Mouse (Mus musculus) kidney, embryonic 14.5 days (tissue): ENCODE measurements around the gene Prr23a1. TPM values are rescaled to one million over a fixed set of nuclear protein-coding genes. Genes with fewer than 3 reads are reported as not detected.
"Not testable (repeated sequence)": the region's sequence is repeated elsewhere in the genome, so short reads cannot be mapped to it uniquely, and the experiment has no call there.

Experiments
- ATAC-seq: fragments of 200-750 bp; cut with Nextera tagmentation; 2 replicates; pipeline ENCODE4 v1.8.0; 2017; ENCODE audit warnings: moderate number of reproducible peaks, mild to moderate bottlenecking, moderate TSS enrichment, moderate library complexity; ENCODE audit not compliant: low FRiP score, low TSS enrichment
- H3K27ac ChIP-seq: fragments of 300-500 bp; sonication (generic); 2 replicates; pipeline ENCODE4 v1.5.1; 2014; ENCODE audit warnings: low read depth, mild to moderate bottlenecking, low read length, moderate library complexity, mixed read lengths
- H3K27me3 ChIP-seq: fragments of 300-500 bp; sonication (generic); 2 replicates; pipeline ENCODE4 v1.6.1; 2014; ENCODE audit warnings: mild to moderate bottlenecking, low read length; ENCODE audit not compliant: control insufficient read depth, insufficient read depth
- H3K36me3 ChIP-seq: fragments of 300-500 bp; sonication (generic); 2 replicates; pipeline ENCODE4 v1.6.1; 2014; ENCODE audit warnings: low read length, mixed read lengths; ENCODE audit not compliant: control insufficient read depth, insufficient read depth
- H3K4me1 ChIP-seq: fragments of 300-500 bp; sonication (generic); 2 replicates; pipeline ENCODE4 v1.6.1; 2014; ENCODE audit warnings: low read length, mixed read lengths; ENCODE audit not compliant: control insufficient read depth, insufficient read depth
- H3K4me2 ChIP-seq: fragments of 300-500 bp; sonication (generic); replicated peaks from 2 replicates; pipeline ENCODE4 v1.6.1; 2014; ENCODE audit warnings: low read depth, mild to moderate bottlenecking, low read length
- H3K4me3 ChIP-seq: fragments of 300-500 bp; sonication (generic); 2 replicates; pipeline ENCODE4 v1.5.1; 2014; ENCODE audit warnings: mild to moderate bottlenecking, low read length
- H3K9ac ChIP-seq: fragments of 300-500 bp; sonication (generic); 2 replicates; pipeline ENCODE4 v1.6.1; 2014; ENCODE audit warnings: low read depth, mild to moderate bottlenecking, low read length, moderate library complexity
- H3K9me3 ChIP-seq: fragments of 300-500 bp; sonication (generic); 2 replicates; pipeline ENCODE4 v1.6.1; 2016; ENCODE audit warnings: low read length; ENCODE audit not compliant: control insufficient read depth
- WGBS: fragments of 180-500 bp; shearing (Covaris S2); extraction: QIAGEN DNeasy Blood & Tissue Kit; methylation state at CpG from one replicate; pipeline ENCODE4 v1.1.7; 2014; 5-methylcytosine and 5-hydroxymethylcytosine counted together
- polyA plus RNA-seq: library from polyadenylated mRNA; unstranded; fragments of >200 nt; fragmentation: Nextera tagmentation; extraction: Ambion mirVana; gene quantifications from 2 replicates; pipeline ENCODE4 v1.2.1, GENCODE M21; 2014

Gene Prr23a1
- polyA plus RNA-seq, result not detected in 2 replicates

DNA sequence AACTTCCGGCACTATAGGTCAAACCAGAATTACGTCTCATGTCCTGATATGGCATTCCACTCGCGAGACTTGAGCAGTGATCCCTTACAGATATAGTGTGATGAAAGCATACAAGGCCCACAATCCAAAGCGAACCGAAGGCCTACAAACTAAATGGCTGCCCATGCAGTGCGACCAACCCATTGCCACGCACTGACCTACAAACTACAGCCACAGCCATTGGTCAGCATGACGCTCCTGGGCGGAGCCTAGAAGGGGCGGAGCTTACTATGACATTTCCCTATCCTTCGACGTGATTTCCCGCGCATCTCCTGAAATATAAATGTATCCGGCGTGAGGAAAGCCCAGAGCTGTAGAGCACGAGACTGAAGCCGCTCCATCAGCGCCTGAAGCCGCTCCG is at the start of gene Prr23a1:
Gene Prr23a1 (plus strand): TSS at position 387 of the 400 bp plus-strand sequence.
- ATAC-seq, result no peak
- Histone ChIP-seq H3K4me1 (no peaks in the 10 kb centered on the region), H3K9ac (no peak within 1 kb of the TSS), H3K27ac (no peak within 1 kb of the TSS), H3K9me3 (0 out of 2 replicates have a peak, but pooled peaks cover 2% of the 10 kb centered on the region), H3K4me2 (no peak within 1 kb of the TSS), H3K27me3 (no peaks in the 10 kb centered on the region), H3K4me3 (no peak within 1 kb of the TSS), H3K36me3 (no peaks in the 10 kb centered on the region)
- 62% methylated on average over 22 of the region's 22 CpGs for WGBS

GRCm38 (mm10) chr9:98799021-98799420 is 43.3 kb upstream of the Prr23a1 start:
- no peaks in the 10 kb centered on the region for H3K4me1 ChIP-seq
- 79% methylated on average over 1 of the region's 1 CpGs for WGBS
- no peak overlapping the region for H3K27ac ChIP-seq
- H3K4me3 ChIP-seq, result no peak overlapping the region
- no peaks in the 10 kb centered on the region for H3K9me3 ChIP-seq
- no peaks in the 10 kb centered on the region for H3K27me3 ChIP-seq
- H3K4me2 ChIP-seq, result no peak overlapping the region
- no peaks in the 10 kb centered on the region for H3K36me3 ChIP-seq
- no peak overlapping the region for H3K9ac ChIP-seq
- no peak for ATAC-seq

DNA sequence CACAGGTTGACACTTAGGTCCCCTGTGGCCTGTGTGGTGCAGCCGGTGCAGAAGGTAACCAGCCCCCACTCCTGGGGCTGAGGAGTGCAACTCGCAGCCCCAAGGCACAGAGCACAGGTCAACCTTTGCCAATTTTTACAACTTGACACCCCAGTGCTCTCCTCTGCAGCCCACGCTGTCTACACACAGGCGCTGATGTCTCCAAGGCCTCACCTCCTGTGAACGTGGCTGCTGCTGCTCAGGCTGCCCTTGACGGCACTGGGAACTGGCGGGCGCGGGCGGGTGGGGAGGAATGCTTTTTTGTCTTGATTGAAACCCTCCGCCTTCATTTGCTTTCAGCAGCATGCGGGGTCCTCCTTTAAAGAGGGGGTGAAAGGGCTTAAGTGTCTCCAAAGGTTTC is 38.3 kb upstream of the Prr23a1 start:
- no peak for ATAC-seq
- Histone ChIP-seq H3K4me2 (no peak overlapping the region), H3K9ac (no peak overlapping the region), H3K4me1 (no peaks in the 10 kb centered on the region), H3K36me3 (no peaks in the 10 kb centered on the region), H3K27me3 (no peaks in the 10 kb centered on the region), H3K27ac (no peak overlapping the region), H3K4me3 (no peak overlapping the region), H3K9me3 (no peaks in the 10 kb centered on the region)
- WGBS, result 45% methylated on average over 12 of the region's 12 CpGs

DNA sequence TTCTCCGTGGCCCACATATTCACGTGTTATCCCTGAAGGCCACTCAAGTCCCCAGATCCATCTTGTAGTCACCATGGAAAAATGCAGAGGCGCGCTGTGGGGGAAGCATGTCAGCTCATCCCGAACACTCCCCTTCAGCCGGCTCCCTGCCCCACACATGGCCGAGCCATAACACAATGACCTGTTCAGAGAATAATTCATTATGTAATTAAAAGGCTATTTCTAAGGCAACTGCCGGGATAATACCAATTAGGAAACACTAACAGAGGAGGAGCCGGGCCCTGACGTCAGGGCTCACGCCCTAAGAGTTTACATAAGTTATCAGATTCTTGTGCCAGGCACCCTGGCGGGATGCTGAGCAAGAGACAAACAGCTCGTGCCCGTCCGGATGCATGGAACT is 36.8 kb upstream of the Prr23a1 start:
- Histone ChIP-seq H3K9me3 (no peaks in the 10 kb centered on the region), H3K36me3 (no peaks in the 10 kb centered on the region), H3K9ac (no peak overlapping the region), H3K4me1 (no peaks in the 10 kb centered on the region), H3K4me3 (no peak overlapping the region), H3K4me2 (no peak overlapping the region), H3K27me3 (no peaks in the 10 kb centered on the region), H3K27ac (no peak overlapping the region)
- no peak for ATAC-seq
- WGBS, result 71% methylated on average over 15 of the region's 15 CpGs

GRCm38 (mm10) chr9:98805934-98806333 is 36.4 kb upstream of the Prr23a1 start:
- no peak overlapping the region for H3K4me3 ChIP-seq
- H3K36me3 ChIP-seq, result no peaks in the 10 kb centered on the region
- H3K9ac ChIP-seq, result no peak overlapping the region
- H3K9me3 ChIP-seq, result no peaks in the 10 kb centered on the region
- ATAC-seq, result no peak
- H3K27me3 ChIP-seq, result no peaks in the 10 kb centered on the region
- no peak overlapping the region for H3K27ac ChIP-seq
- WGBS, result 81% methylated on average over 3 of the region's 3 CpGs
- H3K4me1 ChIP-seq, result no peaks in the 10 kb centered on the region
- H3K4me2 ChIP-seq, result no peak overlapping the region

GRCm38 (mm10) chr9:98807631-98808030 is 34.7 kb upstream of the Prr23a1 start:
- H3K9ac ChIP-seq, result no peak overlapping the region
- H3K36me3 ChIP-seq, result no peaks in the 10 kb centered on the region
- H3K27me3 ChIP-seq, result no peaks in the 10 kb centered on the region
- no peaks in the 10 kb centered on the region for H3K4me1 ChIP-seq
- H3K9me3 ChIP-seq, result no peaks in the 10 kb centered on the region
- H3K4me2 ChIP-seq, result no peak overlapping the region
- H3K4me3 ChIP-seq, result no peak overlapping the region
- no peak overlapping the region for H3K27ac ChIP-seq
- 84% methylated on average over 8 of the region's 8 CpGs for whole genome bisulfite sequencing
- ATAC-seq, result no peak

DNA sequence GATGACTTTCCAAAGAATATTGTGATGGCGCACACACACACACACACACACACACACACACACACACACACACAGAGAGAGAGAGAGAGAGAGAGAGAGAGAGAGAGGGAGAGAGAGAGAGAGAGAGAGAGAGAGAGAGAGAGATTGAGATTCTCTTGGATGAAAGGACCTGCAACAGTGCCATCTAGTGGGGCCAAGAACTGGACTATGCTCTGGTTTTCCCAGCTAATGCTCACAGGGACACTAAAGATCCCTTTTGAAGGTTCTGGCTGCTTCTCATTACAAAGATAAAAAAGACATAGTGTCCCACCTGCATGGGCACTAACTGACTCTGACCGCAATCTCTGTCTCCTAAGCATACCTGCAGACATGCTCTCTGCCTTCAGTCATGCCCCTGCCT is 32.8 kb upstream of the Prr23a1 start:
- ATAC-seq, result not testable (repeated sequence)

DNA sequence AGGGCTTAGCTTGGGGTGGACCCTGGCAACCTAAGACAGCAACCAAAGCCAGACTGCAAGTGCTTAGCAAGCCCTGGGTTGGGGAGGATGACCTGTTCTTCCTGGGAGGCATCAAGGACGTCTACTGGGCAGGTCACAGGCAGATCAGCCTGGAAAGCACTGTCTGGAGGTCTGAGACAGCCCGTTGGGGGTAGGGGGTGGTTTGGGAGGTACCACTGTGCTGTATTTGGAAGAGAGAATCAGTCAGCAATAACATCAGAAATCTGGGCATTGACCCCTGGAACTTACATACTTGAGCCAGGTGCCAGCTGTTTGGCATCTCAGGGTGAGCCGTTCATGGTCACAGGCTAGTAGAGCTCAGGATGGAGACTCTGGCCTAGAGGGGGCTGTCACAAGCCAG is 26.2 kb upstream of the Prr23a1 start:
- Histone ChIP-seq H3K27me3 (no peaks in the 10 kb centered on the region), H3K4me1 (no peaks in the 10 kb centered on the region), H3K36me3 (no peaks in the 10 kb centered on the region), H3K9me3 (no peaks in the 10 kb centered on the region), H3K4me2 (no peak overlapping the region), H3K27ac (no peak overlapping the region), H3K4me3 (no peak overlapping the region), H3K9ac (no peak overlapping the region)
- 74% methylated on average over 3 of the region's 3 CpGs for WGBS
- no peak for ATAC-seq

More for the DNA sequence above, 32.8 kb upstream of the Prr23a1 start:
- not testable (repeated sequence) for H3K27ac ChIP-seq, H3K9me3 ChIP-seq, H3K4me3 ChIP-seq, H3K4me2 ChIP-seq, H3K9ac ChIP-seq, H3K36me3 ChIP-seq, H3K27me3 ChIP-seq, H3K4me1 ChIP-seq
- WGBS, result 51% methylated on average over 2 of the region's 2 CpGs

- Histone ChIP-seq H3K4me3 (no peak overlapping the region), H3K27ac (no peak overlapping the region), H3K27me3 (no peaks in the 10 kb centered on the region), H3K4me1 (no peaks in the 10 kb centered on the region), H3K9me3 (no peaks in the 10 kb centered on the region), H3K36me3 (no peaks in the 10 kb centered on the region), H3K9ac (no peak overlapping the region), H3K4me2 (no peak overlapping the region)
- WGBS, result 83% methylated on average over 7 of the region's 7 CpGs
- no peak for ATAC-seq
Observed at GRCm38 (mm10) chr9:98817592-98817991, 24.7 kb upstream of the Prr23a1 start.

GRCm38 (mm10) chr9:98818971-98819370 is 23.3 kb upstream of the Prr23a1 start:
- Histone ChIP-seq H3K36me3 (no peaks in the 10 kb centered on the region), H3K9ac (no peak overlapping the region), H3K27me3 (no peaks in the 10 kb centered on the region), H3K27ac (no peak overlapping the region), H3K9me3 (no peaks in the 10 kb centered on the region), H3K4me1 (no peaks in the 10 kb centered on the region), H3K4me2 (no peak overlapping the region), H3K4me3 (no peak overlapping the region)
- ATAC-seq, result no peak
- WGBS, result 22% methylated on average over 5 of the region's 5 CpGs
